Mouse (Mus musculus) urinary bladder, postnatal 10 days (tissue): ENCODE measurements at regions not wholly inside any gene's neighbourhood (a gene's known extent, or its start where the extent isn't known, plus 50 kb on each side); places are given as distances from the start of the nearest gene placed in this dataset.

Experiments used
- DNase-seq: peaks from one replicate; pipeline ENCODE4 v3.0.0; 2022; ENCODE audit warnings: low spot score

- no peak for DNase-seq
Measured at GRCm38 (mm10) chr7:71873817-71874216, 432.6 kb downstream of the Mctp2 start.

- no peak for DNase-seq
Measured at GRCm38 (mm10) chr7:71872912-71873311, 433.5 kb downstream of the Mctp2 start.

- DNase-seq = no peak
Measured at GRCm38 (mm10) chr7:71867090-71867489, 439.3 kb downstream of the Mctp2 start.

- DNase-seq = no peak
Measured at GRCm38 (mm10) chr7:71865371-71866166, 440.8 kb downstream of the Mctp2 start.

- DNase-seq = no peak
Measured at GRCm38 (mm10) chr7:71852864-71853263, 453.5 kb downstream of the Mctp2 start.

- DNase-seq = no peak
Measured at GRCm38 (mm10) chr7:71849174-71849573, 457.2 kb downstream of the Mctp2 start.

GRCm38 (mm10) chr7:71837845-71838244 lies 468.6 kb downstream of the Mctp2 start:
- no peak for DNase-seq

- DNase-seq = no peak
Measured at GRCm38 (mm10) chr7:71831790-71832525, 474.4 kb downstream of the Mctp2 start.

GRCm38 (mm10) chr7:71829567-71829966 lies 476.8 kb downstream of the Mctp2 start:
- DNase-seq = no peak

GRCm38 (mm10) chr7:71816138-71816537 lies 464.9 kb upstream of the Gm10295 start:
- DNase-seq = no peak

- DNase-seq = no peak
Measured at GRCm38 (mm10) chr7:71794201-71794600, 442.9 kb upstream of the Gm10295 start.

GRCm38 (mm10) chr7:71788401-71788800 lies 437.1 kb upstream of the Gm10295 start:
- no peak for DNase-seq

GRCm38 (mm10) chr7:71782496-71782895 lies 431.2 kb upstream of the Gm10295 start:
- no peak for DNase-seq

GRCm38 (mm10) chr7:71749886-71750285 lies 398.6 kb upstream of the Gm10295 start:
- no peak for DNase-seq

- DNase-seq = no peak
Measured at GRCm38 (mm10) chr7:71746118-71746897, 395.0 kb upstream of the Gm10295 start.

GRCm38 (mm10) chr7:71728509-71728908 lies 377.2 kb upstream of the Gm10295 start:
- DNase-seq = no peak

GRCm38 (mm10) chr7:71708209-71708608 lies 356.9 kb upstream of the Gm10295 start:
- no peak for DNase-seq

GRCm38 (mm10) chr7:71706201-71706600 lies 354.9 kb upstream of the Gm10295 start:
- DNase-seq = no peak

GRCm38 (mm10) chr7:71705426-71706050 lies 354.3 kb upstream of the Gm10295 start:
- peak; percentile 10 for DNase-seq

GRCm38 (mm10) chr7:71704661-71705240 lies 353.5 kb upstream of the Gm10295 start:
- DNase-seq = no peak
